In genomic region chr8:83664096-83664495, GRCm38 (mm10) we compare ENCODE assay signal across 17 mouse cellular contexts. TPM values are rescaled to one million over a fixed set of nuclear protein-coding genes. Genes with fewer than 3 reads are reported as not detected.
DNase-seq lines count a peak whose midpoint lies in the region; ATAC-seq and TF ChIP-seq lines count a peak whose summit lies in the region.
"Had no signal": no experiment of that assay in that cellular context is flagged by ENCODE, and none has a peak within 500 bp of the region (broad histone marks: within the 10 kb centered on the region; RNA-seq: fewer than 3 reads in every experiment).

No protein-coding gene starts in this region.

- H3K27me3 ChIP-seq in hindbrain, embryonic 14.5 days (ENCODE audit: control insufficient read depth, insufficient read depth, low read length), result no peaks in the 10 kb centered on the region; the same call in 1 of the 2 replicates
- peaks cover 6% of the 10 kb centered on the region for H3K27me3 ChIP-seq in hindbrain, embryonic 13.5 days
- H3K27me3 ChIP-seq in kidney, embryonic 16.5 days (ENCODE audit: insufficient read depth, low read length), result no peaks in the 10 kb centered on the region
- H3K27me3 ChIP-seq in embryonic facial prominence, embryonic 15.5 days, result no peaks in the 10 kb centered on the region
- H3K27me3 ChIP-seq in stomach, postnatal 0 days (ENCODE audit: control insufficient read depth, insufficient read depth, low read length), result no peaks in the 10 kb centered on the region
- H3K27me3 ChIP-seq: megakaryocyte, embryonic 14.5 days had no signal

- H3K36me3 ChIP-seq in hindbrain, embryonic 14.5 days (replicated peaks; ENCODE audit: control insufficient read depth, insufficient read depth), result peaks cover 16% of the 10 kb centered on the region
- H3K36me3 ChIP-seq in hindbrain, embryonic 13.5 days, result peaks cover 18% of the 10 kb centered on the region
- peaks cover 4% of the 10 kb centered on the region; the same call in 1 of the 2 replicates for H3K36me3 ChIP-seq in kidney, embryonic 16.5 days (ENCODE audit: insufficient read depth, low read length)
- H3K36me3 ChIP-seq in embryonic facial prominence, embryonic 15.5 days, result peaks cover 14% of the 10 kb centered on the region; the same call in 1 of the 2 replicates
- H3K36me3 ChIP-seq in stomach, postnatal 0 days (ENCODE audit: control insufficient read depth, insufficient read depth, low read length), result peaks cover 4% of the 10 kb centered on the region; the same call in 1 of the 2 replicates

- H3K4me3 ChIP-seq in hindbrain, embryonic 14.5 days (replicated peaks; ENCODE audit: low read length), result no peak overlapping the region
- no peak overlapping the region for H3K4me3 ChIP-seq in hindbrain, embryonic 13.5 days
- no peak overlapping the region for H3K4me3 ChIP-seq in kidney, embryonic 16.5 days (ENCODE audit: low read length)
- H3K4me3 ChIP-seq in embryonic facial prominence, embryonic 15.5 days (replicated peaks), result no peak overlapping the region
- no peak overlapping the region for H3K4me3 ChIP-seq in stomach, postnatal 0 days (ENCODE audit: low read depth, low read length)
- H3K4me3 ChIP-seq: forebrain, embryonic 12.5 days; heart, embryonic 12.5 days; limb, embryonic 13.5 days; megakaryocyte, embryonic 14.5 days; neural tube, embryonic 12.5 days had no signal

- H3K27ac ChIP-seq in hindbrain, embryonic 14.5 days, result no peak overlapping the region
- no peak overlapping the region for H3K27ac ChIP-seq in hindbrain, embryonic 13.5 days
- peak overlapping the region; percentile 87 for H3K27ac ChIP-seq in kidney, embryonic 16.5 days (ENCODE audit: low read length)
- peak overlapping the region; percentile 85 for H3K27ac ChIP-seq in embryonic facial prominence, embryonic 15.5 days (replicated peaks)
- H3K27ac ChIP-seq in stomach, postnatal 0 days (replicated peaks), result peak overlapping the region; percentile 76
- H3K27ac ChIP-seq: limb, embryonic 13.5 days; liver, embryonic 14.5 days; neural tube, embryonic 12.5 days had no signal

- no peak for TF ChIP-seq CTCF in stomach, postnatal 0 days (IDR thresholded peaks at IDR 0.05; ENCODE audit: low read depth)

- 92% methylated on average over 13 of the region's 13 CpGs for WGBS in hindbrain, embryonic 14.5 days
- WGBS in hindbrain, embryonic 13.5 days, result 92% methylated on average over 13 of the region's 13 CpGs
- 82% methylated on average over 13 of the region's 13 CpGs for WGBS in kidney, embryonic 16.5 days
- WGBS in embryonic facial prominence, embryonic 15.5 days, result 86% methylated on average over 13 of the region's 13 CpGs
- 86% methylated on average over 13 of the region's 13 CpGs for WGBS in stomach, postnatal 0 days

- ATAC-seq in hindbrain, embryonic 14.5 days (ENCODE audit: low FRiP score), result no peak
- no peak for ATAC-seq in hindbrain, embryonic 13.5 days (ENCODE audit: low FRiP score)
- no peak for ATAC-seq in kidney, embryonic 16.5 days (ENCODE audit: low FRiP score, low TSS enrichment)
- no peak for ATAC-seq in embryonic facial prominence, embryonic 15.5 days (ENCODE audit: insufficient number of reproducible peaks, low FRiP score, low TSS enrichment, low read depth)
- no peak for ATAC-seq in stomach, postnatal 0 days (ENCODE audit: low FRiP score, low TSS enrichment)

- H3K9me3 ChIP-seq in hindbrain, embryonic 14.5 days (ENCODE audit: control insufficient read depth, low read length), result no peaks in the 10 kb centered on the region
- no peaks in the 10 kb centered on the region for H3K9me3 ChIP-seq in hindbrain, embryonic 13.5 days
- no peaks in the 10 kb centered on the region for H3K9me3 ChIP-seq in kidney, embryonic 16.5 days (ENCODE audit: low read length)
- no peaks in the 10 kb centered on the region for H3K9me3 ChIP-seq in embryonic facial prominence, embryonic 15.5 days (replicated peaks)
- H3K9me3 ChIP-seq in stomach, postnatal 0 days (ENCODE audit: control insufficient read depth, low read length), result no peaks in the 10 kb centered on the region
- H3K9me3 ChIP-seq: forebrain, embryonic 12.5 days; heart, embryonic 12.5 days; limb, embryonic 13.5 days; neural tube, embryonic 12.5 days had no signal

- 0 out of 2 replicates have a peak overlapping the region, but pooled peaks have one; percentile 5 for H3K9ac ChIP-seq in hindbrain, embryonic 14.5 days
- H3K9ac ChIP-seq in hindbrain, embryonic 13.5 days, result no peak overlapping the region
- no peak overlapping the region for H3K9ac ChIP-seq in kidney, embryonic 16.5 days (replicated peaks; ENCODE audit: low read length)
- no peak overlapping the region for H3K9ac ChIP-seq in embryonic facial prominence, embryonic 15.5 days
- H3K9ac ChIP-seq in stomach, postnatal 0 days (ENCODE audit: low read length), result no peak overlapping the region
- H3K9ac ChIP-seq: forebrain, embryonic 12.5 days; heart, embryonic 12.5 days; liver, embryonic 14.5 days; neural tube, embryonic 12.5 days had no signal

- TF ChIP-seq EP300 in stomach, postnatal 0 days (optimal IDR thresholded peaks at IDR 0.05), result no peak

- H3K4me1 ChIP-seq in hindbrain, embryonic 14.5 days (replicated peaks; ENCODE audit: control insufficient read depth, insufficient read depth, low read length), result peaks cover 32% of the 10 kb centered on the region
- H3K4me1 ChIP-seq in hindbrain, embryonic 13.5 days (replicated peaks), result peaks cover 68% of the 10 kb centered on the region
- peaks cover 87% of the 10 kb centered on the region for H3K4me1 ChIP-seq in kidney, embryonic 16.5 days (ENCODE audit: insufficient read depth, low read length)
- H3K4me1 ChIP-seq in embryonic facial prominence, embryonic 15.5 days, result peaks cover 94% of the 10 kb centered on the region
- peaks cover 40% of the 10 kb centered on the region for H3K4me1 ChIP-seq in stomach, postnatal 0 days (replicated peaks; ENCODE audit: control insufficient read depth, insufficient read depth)

- DNase-seq in hindbrain, embryonic 14.5 days (ENCODE audit: low spot score), result no peak
- DNase-seq in kidney, adult 11 months, result no peak
- peak; percentile 13 for DNase-seq in stomach, postnatal 0 days (ENCODE audit: low spot score)
- DNase-seq in layer of hippocampus, adult 8-10 months (ENCODE audit: low spot score in 2 of 2), result no peak
- DNase-seq: cerebellum, adult 8-10 months; gastrocnemius, postnatal 25 days; layer of hippocampus, adult 9-11 months; lung, postnatal 14 days had no signal

- H3K4me2 ChIP-seq in hindbrain, embryonic 14.5 days (replicated peaks), result no peak overlapping the region
- H3K4me2 ChIP-seq in hindbrain, embryonic 13.5 days, result no peak overlapping the region
- no peak overlapping the region for H3K4me2 ChIP-seq in kidney, embryonic 16.5 days (replicated peaks; ENCODE audit: low read depth, low read length)
- H3K4me2 ChIP-seq in embryonic facial prominence, embryonic 15.5 days (replicated peaks), result no peak overlapping the region
- H3K4me2 ChIP-seq in stomach, postnatal 0 days (replicated peaks; ENCODE audit: low read depth), result no peak overlapping the region
- H3K4me2 ChIP-seq: forebrain, embryonic 12.5 days; heart, embryonic 12.5 days; limb, embryonic 13.5 days; neural tube, embryonic 12.5 days had no signal

RNA-seq across cellular contexts. Expression of gene Ptger1, which starts 2.4 kb away (rescaled TPM):
- polyA plus RNA-seq in hindbrain, embryonic 14.5 days (2014; fragmentation: Nextera tagmentation; extraction: Ambion mirVana), result 1.8 and 1.9 TPM in 2 replicates
- polyA plus RNA-seq in hindbrain, embryonic 13.5 days (2015; fragmentation: Nextera tagmentation; extraction: Ambion mirVana), result 0.38 and 0.70 TPM in 2 replicates
- polyA plus RNA-seq in kidney, embryonic 16.5 days (2015; fragmentation: Nextera tagmentation; extraction: Ambion mirVana), result 3.1 and 4.0 TPM in 2 replicates
- 1.2 and 1.4 TPM in 2 replicates for polyA plus RNA-seq in embryonic facial prominence, embryonic 15.5 days (2015; fragmentation: Nextera tagmentation; extraction: Ambion mirVana)
- polyA plus RNA-seq in stomach, postnatal 0 days (2015; fragmentation: Nextera tagmentation; extraction: Ambion mirVana), result 5.6 and 5.9 TPM in 2 replicates
- total RNA-seq in layer of hippocampus, adult 8-10 months (2022), result 1 to 10 TPM in 2 of 4 experiments, under 1 TPM in 2; 0.74 to 1.3 (median 1.1) TPM

RNA-seq across cellular contexts. Expression of gene Gipc1, which starts 11.6 kb away (rescaled TPM):
- polyA plus RNA-seq in hindbrain, embryonic 14.5 days (2014; fragmentation: Nextera tagmentation; extraction: Ambion mirVana), result 102 and 119 TPM in 2 replicates
- polyA plus RNA-seq in hindbrain, embryonic 13.5 days (2015; fragmentation: Nextera tagmentation; extraction: Ambion mirVana), result 155 and 159 TPM in 2 replicates
- polyA plus RNA-seq in kidney, embryonic 16.5 days (2015; fragmentation: Nextera tagmentation; extraction: Ambion mirVana), result 227 and 237 TPM in 2 replicates
- 180 and 192 TPM in 2 replicates for polyA plus RNA-seq in embryonic facial prominence, embryonic 15.5 days (2015; fragmentation: Nextera tagmentation; extraction: Ambion mirVana)
- polyA plus RNA-seq in stomach, postnatal 0 days (2015; fragmentation: Nextera tagmentation; extraction: Ambion mirVana), result 171 and 183 TPM in 2 replicates
- total RNA-seq in layer of hippocampus, adult 8-10 months (2022), result 10 to 100 TPM; 47.3 to 56.1 (median 52.2) TPM

RNA-seq across cellular contexts. Expression of gene Pkn1, which starts 34.9 kb away (rescaled TPM):
- 30.2 and 30.4 TPM in 2 replicates for polyA plus RNA-seq in hindbrain, embryonic 14.5 days (2014; fragmentation: Nextera tagmentation; extraction: Ambion mirVana)
- polyA plus RNA-seq in hindbrain, embryonic 13.5 days (2015; fragmentation: Nextera tagmentation; extraction: Ambion mirVana), result 20.7 and 23.7 TPM in 2 replicates
- polyA plus RNA-seq in kidney, embryonic 16.5 days (2015; fragmentation: Nextera tagmentation; extraction: Ambion mirVana), result 31.3 and 33.6 TPM in 2 replicates
- polyA plus RNA-seq in embryonic facial prominence, embryonic 15.5 days (2015; fragmentation: Nextera tagmentation; extraction: Ambion mirVana), result 23.7 and 25.8 TPM in 2 replicates
- polyA plus RNA-seq in stomach, postnatal 0 days (2015; fragmentation: Nextera tagmentation; extraction: Ambion mirVana), result 14.4 and 16.2 TPM in 2 replicates
- 10 to 100 TPM; 55.0 to 58.9 (median 56.5) TPM for total RNA-seq in layer of hippocampus, adult 8-10 months (2022)

RNA-seq across cellular contexts. Expression of gene Ddx39, which starts 50.9 kb away (rescaled TPM):
- polyA plus RNA-seq in hindbrain, embryonic 14.5 days (2014; fragmentation: Nextera tagmentation; extraction: Ambion mirVana), result 85.6 and 87.4 TPM in 2 replicates
- 116 and 119 TPM in 2 replicates for polyA plus RNA-seq in hindbrain, embryonic 13.5 days (2015; fragmentation: Nextera tagmentation; extraction: Ambion mirVana)
- 197 and 211 TPM in 2 replicates for polyA plus RNA-seq in kidney, embryonic 16.5 days (2015; fragmentation: Nextera tagmentation; extraction: Ambion mirVana)
- 132 and 134 TPM in 2 replicates for polyA plus RNA-seq in embryonic facial prominence, embryonic 15.5 days (2015; fragmentation: Nextera tagmentation; extraction: Ambion mirVana)
- polyA plus RNA-seq in stomach, postnatal 0 days (2015; fragmentation: Nextera tagmentation; extraction: Ambion mirVana), result 83.8 and 86.6 TPM in 2 replicates
- 10 to 100 TPM; 17.4 to 19.4 (median 19.0) TPM for total RNA-seq in layer of hippocampus, adult 8-10 months (2022)

RNA-seq across cellular contexts. Expression of gene Dnajb1, which starts 56.1 kb away (rescaled TPM):
- polyA plus RNA-seq in hindbrain, embryonic 14.5 days (2014; fragmentation: Nextera tagmentation; extraction: Ambion mirVana), result 45.8 and 47.8 TPM in 2 replicates
- 54.1 and 54.2 TPM in 2 replicates for polyA plus RNA-seq in hindbrain, embryonic 13.5 days (2015; fragmentation: Nextera tagmentation; extraction: Ambion mirVana)
- polyA plus RNA-seq in kidney, embryonic 16.5 days (2015; fragmentation: Nextera tagmentation; extraction: Ambion mirVana), result 67.5 and 68.0 TPM in 2 replicates
- polyA plus RNA-seq in embryonic facial prominence, embryonic 15.5 days (2015; fragmentation: Nextera tagmentation; extraction: Ambion mirVana), result 75.2 and 76.6 TPM in 2 replicates
- 36.9 and 39.9 TPM in 2 replicates for polyA plus RNA-seq in stomach, postnatal 0 days (2015; fragmentation: Nextera tagmentation; extraction: Ambion mirVana)
- total RNA-seq in layer of hippocampus, adult 8-10 months (2022), result 10 to 100 TPM; 30.9 to 52.4 (median 41.9) TPM

Comparison
In these comparisons a context has a peak if more than half of its experiments do, and no peak if none do; other contexts are left out.
1. H3K27ac ChIP-seq: peak in kidney, embryonic 16.5 days (single experiment), embryonic facial prominence, embryonic 15.5 days (single experiment) and stomach, postnatal 0 days (single experiment); none in hindbrain, embryonic 14.5 days (single experiment) and hindbrain, embryonic 13.5 days (single experiment).